Mouse (Mus musculus) fibroblast of lung, adult 2 months (primary cell): Measurements from ENCODE around the gene Nucb1.
"Not testable (repeated sequence)": the region's sequence is repeated elsewhere in the genome, so short reads cannot be mapped to it uniquely, and the experiment has no call there.

Experiments
- DNase-seq: peaks from one replicate; pipeline ENCODE4 v3.0.0-alpha.2; 2011; ENCODE audit warnings: low read depth

Gene Nucb1

DNA sequence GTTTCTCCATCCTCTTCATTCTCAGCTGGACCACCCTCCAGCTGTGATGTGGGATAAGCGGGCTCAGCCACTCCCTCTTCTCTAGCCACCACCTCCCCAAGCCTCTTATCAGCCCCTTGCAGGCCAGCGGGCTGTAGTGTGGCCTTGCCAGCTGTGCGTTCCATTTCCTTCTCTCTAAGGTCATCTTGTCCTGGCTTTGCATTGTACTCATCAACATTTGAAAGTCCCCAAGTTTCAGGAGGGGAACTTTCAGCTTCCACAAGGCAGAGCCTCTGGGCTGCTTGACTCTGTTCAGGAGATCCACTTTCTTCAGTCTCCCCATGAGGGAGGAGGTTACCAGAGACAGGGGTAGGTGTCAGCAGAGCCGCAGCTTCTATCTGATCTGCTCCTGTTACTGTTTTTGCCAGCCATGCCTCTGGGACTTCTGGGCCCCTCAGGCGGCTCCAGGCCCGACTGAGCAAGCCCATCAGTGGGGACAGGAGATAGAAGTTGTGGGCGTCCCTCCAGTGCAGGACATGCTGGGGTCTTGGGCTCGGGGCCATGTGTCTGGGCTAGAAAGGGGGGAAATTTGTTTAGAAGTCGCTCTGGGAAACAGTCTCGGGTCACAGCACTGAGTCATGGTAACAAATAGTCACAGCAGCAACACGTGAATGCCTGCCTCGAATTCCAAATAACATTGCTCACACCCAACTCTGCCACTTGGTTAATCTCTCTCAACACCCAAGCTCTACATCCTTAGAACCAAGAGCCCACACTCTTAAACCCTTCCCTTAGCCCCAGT lies 14.8 kb upstream of the Nucb1 start:
- no peak for DNase-seq

- DNase-seq: no peak
Observed at GRCm38 (mm10) chr7:45523678-45524170, 13.5 kb upstream of the Nucb1 start.

- no peak for DNase-seq
Observed at GRCm38 (mm10) chr7:45522957-45523676, 12.9 kb upstream of the Nucb1 start.

GRCm38 (mm10) chr7:45522194-45522752 lies 12.1 kb upstream of the Nucb1 start:
- no peak for DNase-seq

- no peak for DNase-seq
Observed at GRCm38 (mm10) chr7:45521728-45522184, 11.6 kb upstream of the Nucb1 start.

- DNase-seq: no peak
Observed at GRCm38 (mm10) chr7:45520605-45521004, 10.4 kb upstream of the Nucb1 start.

DNA sequence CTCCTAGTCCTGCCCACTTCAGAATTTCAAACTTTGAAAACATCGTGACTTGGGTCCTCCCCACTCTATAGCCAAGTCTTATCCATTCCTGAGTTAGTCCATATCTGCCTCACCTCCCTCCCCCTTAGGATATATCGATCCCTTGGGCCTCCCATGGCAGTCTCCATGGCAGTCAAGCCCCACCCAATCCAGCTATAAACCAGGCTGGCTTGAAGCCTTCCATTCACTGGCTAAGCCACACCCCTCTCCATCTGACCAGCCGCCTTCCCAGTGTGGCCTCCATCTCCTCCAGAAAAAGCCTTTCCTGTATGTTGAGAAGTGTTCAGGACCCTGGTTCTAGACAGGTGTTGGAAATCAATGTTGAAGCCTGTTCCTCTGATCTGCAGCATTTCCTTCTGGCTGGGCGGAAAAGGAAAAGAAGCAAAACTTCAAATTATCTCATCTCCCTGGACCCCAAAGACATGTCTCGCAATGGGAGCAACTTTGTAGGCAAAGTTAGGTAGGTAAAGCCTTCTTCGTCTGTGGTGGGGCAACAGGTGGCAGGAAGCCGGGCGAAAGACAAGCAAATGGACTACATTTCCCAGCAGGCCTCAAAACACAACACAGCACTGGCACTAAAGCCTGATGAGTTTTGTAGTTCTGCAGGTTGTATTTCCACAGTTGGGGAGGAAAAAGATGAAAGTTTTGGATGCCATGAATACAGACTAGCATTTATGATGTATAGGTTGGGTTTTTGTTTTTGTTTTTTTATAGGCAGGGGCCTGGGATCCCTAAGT lies 9.3 kb upstream of the Nucb1 start:
- no peak for DNase-seq

DNA sequence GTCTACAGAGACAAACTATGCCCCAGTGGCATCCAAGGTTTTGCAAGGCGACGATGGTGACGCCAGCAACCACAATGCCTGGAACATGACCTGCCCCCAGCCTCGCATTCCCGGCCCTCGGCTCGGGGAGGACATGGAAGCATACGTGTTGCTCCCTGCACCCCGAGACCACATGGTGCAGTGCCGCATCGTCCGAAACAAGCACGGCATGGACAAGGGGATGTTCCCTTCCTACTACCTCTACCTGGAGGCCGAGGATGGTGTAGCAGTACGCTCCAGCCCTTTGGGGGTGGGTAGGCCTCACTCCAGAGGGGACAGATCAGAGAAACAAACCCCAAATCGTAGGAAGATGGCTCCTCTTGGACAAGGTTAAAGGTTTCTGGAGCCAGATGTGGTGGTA lies 8.4 kb upstream of the Nucb1 start:
- no peak for DNase-seq

GRCm38 (mm10) chr7:45516846-45517245 lies 6.6 kb upstream of the Nucb1 start:
- DNase-seq: not testable (repeated sequence)

GRCm38 (mm10) chr7:45515436-45515835 lies 5.2 kb upstream of the Nucb1 start:
- no peak for DNase-seq

GRCm38 (mm10) chr7:45514411-45514810 lies 4.2 kb upstream of the Nucb1 start:
- no peak for DNase-seq

DNA sequence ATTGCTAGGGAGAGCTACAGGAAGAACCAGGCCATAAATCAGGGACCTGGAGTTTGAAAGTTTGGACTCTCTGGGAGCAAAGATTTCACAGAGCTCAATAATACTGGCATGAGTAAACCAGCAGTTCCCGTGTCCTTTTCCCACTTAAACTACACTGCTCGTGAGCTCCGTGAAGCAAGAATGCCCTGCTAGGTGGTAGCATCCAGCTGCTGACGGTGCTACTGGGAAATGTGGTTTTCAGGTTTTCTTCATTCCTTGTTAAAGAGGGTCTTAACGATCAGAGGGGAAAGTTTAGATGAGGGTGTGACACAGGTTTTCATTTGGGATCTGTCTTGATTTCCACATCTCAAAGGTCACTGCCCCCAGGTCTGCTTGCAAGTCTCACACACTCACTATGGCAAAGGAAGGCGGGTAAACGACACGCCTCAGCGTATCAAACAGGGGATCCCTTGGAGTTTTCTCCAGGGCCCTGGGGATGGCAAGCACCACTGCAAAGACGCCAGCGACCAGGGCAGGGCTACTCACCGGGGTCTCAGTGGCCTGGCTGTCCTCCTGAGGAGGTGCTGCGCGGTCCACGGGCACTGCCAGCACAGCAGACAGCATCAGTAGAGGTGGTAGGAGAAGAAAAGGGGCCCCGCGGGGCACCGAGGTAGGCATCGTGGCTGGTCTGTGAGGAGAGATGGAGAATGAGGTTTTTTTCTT lies 874 bp downstream of the Nucb1 start:
- DNase-seq: no peak

GRCm38 (mm10) chr7:45508561-45508960 lies 1.6 kb downstream of the Nucb1 start:
- no peak for DNase-seq

DNA sequence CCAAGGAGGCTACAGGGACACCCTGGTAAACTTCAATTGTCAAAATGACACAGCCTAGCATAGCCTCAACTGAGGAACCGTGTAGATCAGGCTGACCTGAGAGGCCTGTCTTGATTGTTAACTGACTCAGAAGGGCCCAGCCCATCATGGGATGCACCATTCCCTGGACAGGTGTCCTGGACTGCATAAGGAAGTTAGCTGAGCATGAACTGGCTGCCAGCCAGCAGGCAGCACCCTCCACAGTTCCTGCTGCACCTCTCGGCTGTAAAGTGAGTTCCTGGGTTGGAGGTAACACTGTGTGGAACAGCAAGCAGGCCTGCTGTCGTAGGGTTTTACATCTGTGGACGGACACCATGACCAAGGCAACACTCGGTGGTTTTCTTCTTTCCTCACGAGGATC lies 2.6 kb downstream of the Nucb1 start:
- no peak for DNase-seq

DNA sequence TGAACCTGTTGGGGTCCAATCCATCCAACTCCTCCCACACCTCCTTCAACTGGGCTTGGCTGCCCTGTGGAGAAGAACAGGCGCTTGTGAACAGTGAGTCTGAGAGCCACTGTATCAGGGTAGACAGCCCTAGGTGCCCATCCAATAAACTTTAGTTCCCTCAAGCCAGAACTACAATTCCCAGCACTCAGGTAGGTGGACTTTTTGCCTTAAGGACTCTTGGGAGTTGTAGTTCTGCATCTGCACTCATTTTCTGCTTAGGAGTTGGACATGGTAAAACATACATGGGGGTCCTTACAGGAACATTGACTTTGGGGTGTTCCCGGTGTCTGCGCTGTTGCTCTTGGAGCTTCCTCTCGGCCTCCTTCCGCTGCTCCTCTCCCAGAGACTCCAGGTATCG lies 11.8 kb downstream of the Nucb1 start:
- no peak for DNase-seq

DNA sequence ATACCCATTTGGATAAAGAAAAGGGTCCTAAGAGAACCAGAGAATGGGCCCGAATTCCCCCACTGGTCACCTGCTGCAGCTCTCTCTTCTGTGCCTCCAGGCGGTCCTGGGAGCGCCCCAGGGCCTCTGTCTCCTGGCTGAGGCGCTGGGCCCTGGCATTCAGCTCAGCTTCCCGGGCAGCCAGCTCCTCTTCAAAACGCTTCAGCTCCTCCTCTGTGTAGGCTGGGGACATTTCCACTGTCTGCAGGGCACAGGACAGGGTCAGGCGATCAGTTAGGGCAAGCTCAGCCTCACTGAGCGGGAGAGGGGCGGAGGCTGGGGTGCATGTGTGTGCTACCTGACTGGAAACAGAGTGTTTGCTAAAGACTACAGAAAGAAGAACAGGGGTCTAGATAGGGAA lies 15.7 kb downstream of the Nucb1 start:
- DNase-seq: no peak

GRCm38 (mm10) chr7:45492951-45493350 lies 17.3 kb downstream of the Nucb1 start:
- no peak for DNase-seq

- DNase-seq: no peak
Observed at GRCm38 (mm10) chr7:45492225-45492844, 17.9 kb downstream of the Nucb1 start.

GRCm38 (mm10) chr7:45491264-45491663 lies 18.9 kb downstream of the Nucb1 start:
- no peak for DNase-seq

- no peak for DNase-seq
Observed at GRCm38 (mm10) chr7:45490822-45491221, 19.4 kb downstream of the Nucb1 start.

GRCm38 (mm10) chr7:45489578-45489977 lies 20.6 kb downstream of the Nucb1 start:
- DNase-seq: no peak
